Mouse (Mus musculus): ENCODE data around the gene Ucn3. TPM values are rescaled to one million over a fixed set of nuclear protein-coding genes. Genes with fewer than 3 reads are reported as not detected.

The Ucn3 gene
- polyA plus RNA-seq, 1 experiment from 2014 or later = not detected

- DNase-seq (ENCODE audit: low spot score) (peak; percentile 86), ATAC-seq (ENCODE audit: low read depth) (no peak)
- Histone ChIP-seq H3K9ac (ENCODE audit: low read depth, low read length) (no peak overlapping the region), H3K4me1 (ENCODE audit: control insufficient read depth, insufficient read depth, low read length) (0 out of 2 replicates have a peak, but pooled peaks cover 4% of the 10 kb centered on the region), H3K4me2 (ENCODE audit: low read depth, low read length) (no peak overlapping the region), H3K4me3 (ENCODE audit: low read depth, low read length) (no peak overlapping the region), H3K9me3 (ENCODE audit: control insufficient read depth, low read length) (no peaks in the 10 kb centered on the region), H3K27ac (replicated peaks; ENCODE audit: low read depth, low read length) (no peak overlapping the region), H3K36me3 (ENCODE audit: control insufficient read depth, insufficient read depth, low read length) (no peaks in the 10 kb centered on the region), H3K27me3 (replicated peaks; ENCODE audit: control insufficient read depth, insufficient read depth, low read length) (no peaks in the 10 kb centered on the region)
- 37% methylated on average over 5 of the region's 5 CpGs for WGBS
These were observed 48.2 kb downstream of the Ucn3 start for GRCm38 (mm10) chr13:3896913-3897312.

GRCm38 (mm10) chr13:3896032-3896431 is 49.1 kb downstream of the Ucn3 start:
- Histone ChIP-seq H3K9me3 (ENCODE audit: control insufficient read depth, low read length) (no peaks in the 10 kb centered on the region), H3K36me3 (ENCODE audit: control insufficient read depth, insufficient read depth, low read length) (no peaks in the 10 kb centered on the region), H3K4me2 (ENCODE audit: low read depth, low read length) (no peak overlapping the region), H3K27ac (replicated peaks; ENCODE audit: low read depth, low read length) (no peak overlapping the region), H3K4me3 (ENCODE audit: low read depth, low read length) (no peak overlapping the region), H3K4me1 (ENCODE audit: control insufficient read depth, insufficient read depth, low read length) (peaks cover 7% of the 10 kb centered on the region; the same call in 1 of the 2 replicates), H3K27me3 (replicated peaks; ENCODE audit: control insufficient read depth, insufficient read depth, low read length) (no peaks in the 10 kb centered on the region), H3K9ac (ENCODE audit: low read depth, low read length) (no peak overlapping the region)
- DNase-seq (ENCODE audit: low spot score) = no peak
- no peak for ATAC-seq (ENCODE audit: low read depth)
- 93% methylated on average over 6 of the region's 6 CpGs for WGBS

GRCm38 (mm10) chr13:3895397-3895980 is 49.7 kb downstream of the Ucn3 start:
- ATAC-seq (ENCODE audit: low read depth) (no peak), DNase-seq (ENCODE audit: low spot score) (no peak)
- Histone ChIP-seq H3K27me3 (replicated peaks; ENCODE audit: control insufficient read depth, insufficient read depth, low read length) (no peaks in the 10 kb centered on the region), H3K9ac (ENCODE audit: low read depth, low read length) (no peak overlapping the region), H3K9me3 (ENCODE audit: control insufficient read depth, low read length) (no peaks in the 10 kb centered on the region), H3K27ac (replicated peaks; ENCODE audit: low read depth, low read length) (no peak overlapping the region), H3K36me3 (ENCODE audit: control insufficient read depth, insufficient read depth, low read length) (no peaks in the 10 kb centered on the region), H3K4me2 (ENCODE audit: low read depth, low read length) (no peak overlapping the region), H3K4me1 (ENCODE audit: control insufficient read depth, insufficient read depth, low read length) (peaks cover 7% of the 10 kb centered on the region; the same call in 1 of the 2 replicates), H3K4me3 (ENCODE audit: low read depth, low read length) (no peak overlapping the region)
- 81% methylated on average over 8 of the region's 8 CpGs for WGBS

GRCm38 (mm10) chr13:3894549-3894948 is 50.6 kb downstream of the Ucn3 start:
- H3K27ac ChIP-seq (replicated peaks; ENCODE audit: low read depth, low read length) = no peak overlapping the region
- no peaks in the 10 kb centered on the region for H3K27me3 ChIP-seq (replicated peaks; ENCODE audit: control insufficient read depth, insufficient read depth, low read length)
- peaks cover 12% of the 10 kb centered on the region for H3K4me1 ChIP-seq (ENCODE audit: control insufficient read depth, insufficient read depth, low read length)
- 71% methylated on average over 8 of the region's 8 CpGs for WGBS
- no peak overlapping the region for H3K4me2 ChIP-seq (ENCODE audit: low read depth, low read length)
- no peak for DNase-seq (ENCODE audit: low spot score)
- H3K9ac ChIP-seq (ENCODE audit: low read depth, low read length) = no peak overlapping the region
- no peak overlapping the region for H3K4me3 ChIP-seq (ENCODE audit: low read depth, low read length)
- no peaks in the 10 kb centered on the region for H3K36me3 ChIP-seq (ENCODE audit: control insufficient read depth, insufficient read depth, low read length)
- H3K9me3 ChIP-seq (ENCODE audit: control insufficient read depth, low read length) = no peaks in the 10 kb centered on the region
- no peak for ATAC-seq (ENCODE audit: low read depth)

- DNase-seq (ENCODE audit: low spot score) = peak; percentile 97
- peak; percentile 98 for ATAC-seq (ENCODE audit: low read depth)
- Histone ChIP-seq H3K4me3 (ENCODE audit: low read depth, low read length) (peak overlapping the region; percentile 55), H3K4me2 (ENCODE audit: low read depth, low read length) (peak overlapping the region; percentile 63), H3K9ac (ENCODE audit: low read depth, low read length) (peak overlapping the region; percentile 74), H3K27me3 (replicated peaks; ENCODE audit: control insufficient read depth, insufficient read depth, low read length) (no peaks in the 10 kb centered on the region), H3K36me3 (ENCODE audit: control insufficient read depth, insufficient read depth, low read length) (peaks cover 13% of the 10 kb centered on the region), H3K4me1 (ENCODE audit: control insufficient read depth, insufficient read depth, low read length) (peaks cover 18% of the 10 kb centered on the region), H3K27ac (replicated peaks; ENCODE audit: low read depth, low read length) (peak overlapping the region; percentile 68), H3K9me3 (ENCODE audit: control insufficient read depth, low read length) (no peaks in the 10 kb centered on the region)
- under 1% methylated on average over 35 of the region's 35 CpGs for WGBS
These were observed 51.9 kb downstream of the Ucn3 start for GRCm38 (mm10) chr13:3893126-3893734.

- H3K9ac ChIP-seq (ENCODE audit: low read depth, low read length) = peak overlapping the region; percentile 74
- peaks cover 19% of the 10 kb centered on the region for H3K36me3 ChIP-seq (ENCODE audit: control insufficient read depth, insufficient read depth, low read length)
- ATAC-seq (ENCODE audit: low read depth) (no peak), DNase-seq (ENCODE audit: low spot score) (peak; percentile 32)
- peaks cover 18% of the 10 kb centered on the region for H3K4me1 ChIP-seq (ENCODE audit: control insufficient read depth, insufficient read depth, low read length)
- H3K9me3 ChIP-seq (ENCODE audit: control insufficient read depth, low read length) = no peaks in the 10 kb centered on the region
- no peaks in the 10 kb centered on the region for H3K27me3 ChIP-seq (replicated peaks; ENCODE audit: control insufficient read depth, insufficient read depth, low read length)
- peak overlapping the region; percentile 63 for H3K4me2 ChIP-seq (ENCODE audit: low read depth, low read length)
- peak overlapping the region; percentile 55 for H3K4me3 ChIP-seq (ENCODE audit: low read depth, low read length)
- peak overlapping the region; percentile 68 for H3K27ac ChIP-seq (replicated peaks; ENCODE audit: low read depth, low read length)
- 6% methylated on average over 7 of the region's 7 CpGs for WGBS
These were observed 52.5 kb downstream of the Ucn3 start for GRCm38 (mm10) chr13:3892601-3893000.

- Histone ChIP-seq H3K27ac (replicated peaks; ENCODE audit: low read depth, low read length) (peak overlapping the region; percentile 41), H3K4me3 (ENCODE audit: low read depth, low read length) (peak overlapping the region; percentile 55), H3K9me3 (ENCODE audit: control insufficient read depth, low read length) (no peaks in the 10 kb centered on the region), H3K9ac (ENCODE audit: low read depth, low read length) (peak overlapping the region; percentile 74), H3K4me1 (ENCODE audit: control insufficient read depth, insufficient read depth, low read length) (peaks cover 18% of the 10 kb centered on the region), H3K36me3 (ENCODE audit: control insufficient read depth, insufficient read depth, low read length) (peaks cover 29% of the 10 kb centered on the region), H3K27me3 (replicated peaks; ENCODE audit: control insufficient read depth, insufficient read depth, low read length) (no peaks in the 10 kb centered on the region), H3K4me2 (ENCODE audit: low read depth, low read length) (peak overlapping the region; percentile 63)
- no peak for DNase-seq (ENCODE audit: low spot score)
- WGBS = 20% methylated on average over 8 of the region's 8 CpGs
- no peak for ATAC-seq (ENCODE audit: low read depth)
These were observed 53.6 kb downstream of the Ucn3 start for GRCm38 (mm10) chr13:3891479-3892087.

All from embryonic facial prominence, embryonic 14.5 days (tissue).